Mouse (Mus musculus) CH12.LX (cell line): ENCODE measurements around the gene Fam198b. TPM values are rescaled to one million over a fixed set of nuclear protein-coding genes. Genes with fewer than 3 reads are reported as not detected.

Experiments used
- DNase-seq: peaks from one replicate; pipeline ENCODE4 v3.0.0-alpha.2; 2013; ENCODE audit errors: extremely low read depth
- H3K27ac ChIP-seq: 2 replicates; pipeline ENCODE4 v1.5.1; 2012; ENCODE audit warnings: low read depth, mild to moderate bottlenecking, control low read depth, moderate library complexity; ENCODE audit not compliant: insufficient read depth
- H3K27me3 ChIP-seq: replicated peaks from 2 replicates; pipeline ENCODE3; 2012; ENCODE audit warnings: inconsistent platforms
- H3K36me3 ChIP-seq, 2 experiments: replicated peaks in 1 of 2; 2 replicates each; pipeline versions ENCODE3 to v1.6.1; 2012; ENCODE audit warnings: inconsistent platforms in 1 of 2, low read length in 1 of 2, mild to moderate bottlenecking in 1 of 2, mixed read lengths in 1 of 2, moderate library complexity in 1 of 2; ENCODE audit not compliant: control insufficient read depth in 1 of 2, insufficient read depth in 1 of 2
- H3K4me1 ChIP-seq, 2 experiments: 2 replicates each; pipeline ENCODE4 v1.6.1; 2012; ENCODE audit warnings: inconsistent platforms in 1 of 2, moderate library complexity in 1 of 2; ENCODE audit not compliant: insufficient read depth in 2 of 2, control insufficient read depth in 1 of 2
- H3K4me2 ChIP-seq: 2 replicates; pipeline ENCODE4 v1.6.1; 2012; ENCODE audit warnings: low read depth, mild to moderate bottlenecking, control low read depth; ENCODE audit not compliant: poor library complexity, insufficient read depth, severe bottlenecking
- H3K4me3 ChIP-seq, 3 experiments: fragments of 150-350 bp in 1 of 3; sonication (generic) in 1 of 3; replicated peaks in 1 of 3; 2 replicates each; pipeline versions ENCODE3 to v1.5.1; 2011 to 2012; ENCODE audit warnings: low read depth in 2 of 3, low read length in 2 of 3, mild to moderate bottlenecking in 2 of 3, moderate library complexity in 2 of 3, control low read depth in 1 of 3, improper control_type of control experiment in 1 of 3, inconsistent platforms in 1 of 3, mixed read lengths in 1 of 3; ENCODE audit not compliant: poor library complexity in 1 of 3
- H3K79me2 ChIP-seq: replicated peaks from 2 replicates; pipeline ENCODE4 v1.6.1; 2012; ENCODE audit warnings: mild to moderate bottlenecking, moderate library complexity; ENCODE audit not compliant: control insufficient read depth, poor library complexity, insufficient read depth, severe bottlenecking; ENCODE audit errors: extremely low read depth
- H3K9ac ChIP-seq: 2 replicates; pipeline ENCODE4 v1.6.1; 2012; ENCODE audit warnings: low read depth, mild to moderate bottlenecking, control low read depth, moderate library complexity; ENCODE audit not compliant: insufficient read depth
- H3K9me3 ChIP-seq: replicated peaks from 2 replicates; pipeline ENCODE3; 2012; ENCODE audit warnings: low read length, inconsistent platforms, mixed read lengths
- CHD1 ChIP-seq: IDR thresholded peaks from 2 replicates; pipeline ENCODE4 v1.6.1; 2012; ENCODE audit warnings: low read depth, low read length, improper control_type of control experiment, inconsistent platforms
- CTCF ChIP-seq, 2 experiments: IDR thresholded peaks in 1 of 2; conservative IDR thresholded peaks in 1 of 2; 2 replicates each; pipeline ENCODE4 v1.5.1; 2011 to 2012; ENCODE audit warnings: low read depth in 2 of 2, low read length in 2 of 2, improper control_type of control experiment in 1 of 2, inconsistent platforms in 1 of 2, mild to moderate bottlenecking in 1 of 2, moderate library complexity in 1 of 2
- E2F4 ChIP-seq: IDR thresholded peaks from 2 replicates; pipeline ENCODE4 v1.6.1; 2011; ENCODE audit warnings: low read depth, low read length, improper control_type of control experiment; ENCODE audit not compliant: insufficient replicate concordance
- ELF1 ChIP-seq: IDR thresholded peaks from 2 replicates; pipeline ENCODE4 v1.6.1; 2014; ENCODE audit warnings: low read depth, mild to moderate bottlenecking, inconsistent platforms, low read length, improper control_type of control experiment
- GABPA ChIP-seq: IDR thresholded peaks from 2 replicates; pipeline ENCODE4 v1.6.1; 2012; ENCODE audit warnings: low read depth, low read length, improper control_type of control experiment, inconsistent platforms; ENCODE audit not compliant: insufficient replicate concordance
- JUN ChIP-seq: IDR thresholded peaks from 2 replicates; pipeline ENCODE4 v1.6.1; 2011; ENCODE audit warnings: low read depth, mild to moderate bottlenecking, low read length, improper control_type of control experiment, moderate library complexity; ENCODE audit not compliant: insufficient read depth
- MAFK ChIP-seq: IDR thresholded peaks from 2 replicates; pipeline ENCODE4 v1.6.1; 2011; ENCODE audit warnings: low read length, improper control_type of control experiment; ENCODE audit not compliant: insufficient replicate concordance
- MAX ChIP-seq: IDR thresholded peaks from 2 replicates; pipeline ENCODE4 v1.6.1; 2011; ENCODE audit warnings: low read length, improper control_type of control experiment
- MAZ ChIP-seq: IDR thresholded peaks from 2 replicates; pipeline ENCODE4 v1.6.1; 2012; ENCODE audit warnings: low read depth, mild to moderate bottlenecking, inconsistent platforms, low read length, improper control_type of control experiment, moderate library complexity
- MEF2A ChIP-seq: IDR thresholded peaks from 2 replicates; pipeline ENCODE4 v1.6.1; 2014; ENCODE audit warnings: low read depth, mild to moderate bottlenecking, inconsistent platforms, low read length, improper control_type of control experiment, borderline replicate concordance
- MXI1 ChIP-seq: IDR thresholded peaks from 2 replicates; pipeline ENCODE4 v1.6.1; 2011; ENCODE audit warnings: mild to moderate bottlenecking, low read depth, low read length, improper control_type of control experiment
- POLR2A ChIP-seq: IDR thresholded peaks from 2 replicates; pipeline ENCODE4 v1.6.1; 2011; ENCODE audit warnings: low read depth, mild to moderate bottlenecking, improper control_type of control experiment, low read length
- POLR2AphosphoS2 ChIP-seq: IDR thresholded peaks from 2 replicates; pipeline ENCODE4 v1.6.1; 2011; ENCODE audit warnings: low read depth, low read length, improper control_type of control experiment
- RAD21 ChIP-seq: IDR thresholded peaks from 2 replicates; pipeline ENCODE4 v1.6.1; 2011; ENCODE audit warnings: low read depth, mild to moderate bottlenecking, low read length, improper control_type of control experiment, moderate library complexity
- RCOR1 ChIP-seq: conservative IDR thresholded peaks from 2 replicates; pipeline ENCODE4 v1.6.1; 2012; ENCODE audit warnings: low read depth, mild to moderate bottlenecking, inconsistent platforms, low read length, improper control_type of control experiment
- SIN3A ChIP-seq: IDR thresholded peaks from 2 replicates; pipeline ENCODE4 v1.6.1; 2012; ENCODE audit warnings: low read length, improper control_type of control experiment, inconsistent platforms
- SMC3 ChIP-seq: IDR thresholded peaks from 2 replicates; pipeline ENCODE4 v1.6.1; 2011; ENCODE audit warnings: low read depth, low read length, improper control_type of control experiment
- TBP ChIP-seq: conservative IDR thresholded peaks from 2 replicates; pipeline ENCODE4 v1.6.1; 2011; ENCODE audit warnings: low read depth, low read length, improper control_type of control experiment
- TCF12 ChIP-seq: IDR thresholded peaks from 2 replicates; pipeline ENCODE4 v1.6.1; 2014; ENCODE audit warnings: low read depth, mild to moderate bottlenecking, inconsistent platforms, low read length, improper control_type of control experiment
- USF2 ChIP-seq: conservative IDR thresholded peaks from 2 replicates; pipeline ENCODE4 v1.6.1; 2011; ENCODE audit warnings: low read depth, low read length, improper control_type of control experiment
- ZMIZ1 ChIP-seq: IDR thresholded peaks from 2 replicates; pipeline ENCODE4 v1.6.1; 2012; ENCODE audit warnings: low read depth, mild to moderate bottlenecking, inconsistent platforms, low read length, improper control_type of control experiment
- ZNF384 ChIP-seq: IDR thresholded peaks from 2 replicates; pipeline ENCODE4 v1.6.1; 2012; ENCODE audit warnings: low read depth, low read length, improper control_type of control experiment, inconsistent platforms
- dilution Hi-C: fragments of 300-500 bp; cut with MboI; formaldehyde crosslinking; loops from 2 replicates; pipeline ENCODE4 v1.14.3; 2020; ENCODE audit warnings: low sequenced_read_pairs; ENCODE audit not compliant: extremely low pct_unique_long_range_greater_than_20kb, extremely low pct_ligation_motif_present
- in situ Hi-C: fragments of 300-500 bp; cut with MboI; formaldehyde crosslinking; loops from 3 replicates; pipeline ENCODE4 v1.14.3; 2019; ENCODE audit warnings: low sequenced_read_pairs, low pct_ligation_motif_present, low pct_unique_long_range_greater_than_20kb, mixed read lengths
- polyA plus RNA-seq: library from polyadenylated mRNA; unstranded; fragments of >175 nt; gene quantifications from 2 replicates; pipeline ENCODE4 v1.2.1, GENCODE M21; 2012; ENCODE audit warnings: low read depth; ENCODE audit not compliant: insufficient read length
- total RNA-seq, 2 experiments: library from RNA; depleted of rRNA; stranded (reverse); fragments of 300-350 nt in 1 of 2; fragments of >200 nt in 1 of 2; gene quantifications; 2 replicates each; pipeline ENCODE4 v1.2.3; 2012 to 2014

Gene Fam198b
- total and polyA plus RNA-seq, 3 experiments = 1.2 to 8.5 (median 4.0) TPM

GRCm38 (mm10) chr3:79927050-79927449 is 42.7 kb downstream of the Fam198b start:
- no peak overlapping the region for H3K9ac ChIP-seq
- no peak for DNase-seq
- dilution Hi-C loops (no loop called here), in situ Hi-C loops (no loop called here)
- H3K27ac ChIP-seq = no peak overlapping the region
- no peaks in the 10 kb centered on the region for H3K27me3 ChIP-seq
- no peak overlapping the region for H3K4me3 ChIP-seq
- no peak overlapping the region for H3K4me2 ChIP-seq
- H3K36me3 ChIP-seq = peaks cover 0 to 2% of the 10 kb centered on the region in 2 experiments
- H3K4me1 ChIP-seq = peaks cover 0 to 12% of the 10 kb centered on the region in 2 experiments; a peak in 2 of 4 replicates
- H3K9me3 ChIP-seq = no peaks in the 10 kb centered on the region
- H3K79me2 ChIP-seq = no peaks in the 10 kb centered on the region
- TF ChIP-seq CTCF (conservative IDR thresholded peaks at IDR 0.05 in 1 of 2, IDR thresholded peaks at IDR 0.05 in 1 of 2; ENCODE audit: low read depth in 2 of 2, low read length in 2 of 2) (no peak), MAX (no peak)

- DNase-seq = no peak
- H3K9me3 ChIP-seq = no peaks in the 10 kb centered on the region
- H3K9ac ChIP-seq = no peak overlapping the region
- dilution Hi-C loops = no loop called here
- peaks cover 0 to 2% of the 10 kb centered on the region in 2 experiments for H3K36me3 ChIP-seq
- no peak overlapping the region for H3K4me3 ChIP-seq
- H3K27ac ChIP-seq = no peak overlapping the region
- TF ChIP-seq MAX = no peak
- H3K79me2 ChIP-seq = no peaks in the 10 kb centered on the region
- no peak overlapping the region for H3K4me2 ChIP-seq
- no peaks in the 10 kb centered on the region for H3K27me3 ChIP-seq
- H3K4me1 ChIP-seq = peaks cover 0 to 12% of the 10 kb centered on the region in 2 experiments; a peak in 2 of 4 replicates
- in situ Hi-C loops = no loop called here
Observed at GRCm38 (mm10) chr3:79928409-79928808, 44.1 kb downstream of the Fam198b start.

GRCm38 (mm10) chr3:79930141-79930744 is 45.9 kb downstream of the Fam198b start:
- Histone ChIP-seq H3K9ac (no peak overlapping the region), H3K4me2 (no peak overlapping the region), H3K27me3 (no peaks in the 10 kb centered on the region), H3K4me3 (no peak overlapping the region), H3K79me2 (no peaks in the 10 kb centered on the region), H3K9me3 (no peaks in the 10 kb centered on the region), H3K4me1 (peaks cover 0 to 12% of the 10 kb centered on the region in 2 experiments; a peak in 2 of 4 replicates), H3K27ac (no peak overlapping the region), H3K36me3 (peaks cover 0 to 2% of the 10 kb centered on the region in 2 experiments)
- no peak for DNase-seq
- dilution Hi-C loops = no loop called here
- in situ Hi-C loops = no loop called here
- no peak for TF ChIP-seq MAZ
- TF ChIP-seq MEF2A = no peak
- no peak for TF ChIP-seq TBP
- TF ChIP-seq E2F4 = no peak
- TF ChIP-seq ZMIZ1 = no peak
- TF ChIP-seq POLR2A = no peak
- no peak for TF ChIP-seq CHD1
- TF ChIP-seq GABPA = no peak
- TF ChIP-seq JUN = no peak
- TF ChIP-seq SMC3 = no peak
- no peak for TF ChIP-seq RCOR1
- no peak for TF ChIP-seq MXI1
- no peak for TF ChIP-seq POLR2AphosphoS2
- TF ChIP-seq USF2 = no peak
- TF ChIP-seq ELF1 = no peak
- TF ChIP-seq ZNF384 = no peak
- no peak for TF ChIP-seq RAD21
- no peak for TF ChIP-seq MAFK
- no peak for TF ChIP-seq SIN3A
- no peak for TF ChIP-seq TCF12
